Mouse (Mus musculus) brain, embryonic 14.5 days (tissue): ENCODE measurements around the gene Gm6904.

Experiments
- CTCF ChIP-seq: fragments of 200-500 bp; IDR thresholded peaks from 2 replicates; pipeline ENCODE4 v1.5.1; 2012; ENCODE audit warnings: inconsistent platforms, mild to moderate bottlenecking, moderate library complexity, borderline replicate concordance; ENCODE audit not compliant: insufficient read depth, insufficient read length; ENCODE audit errors: extremely low read depth
- POLR2A ChIP-seq: fragments of 200-500 bp; IDR thresholded peaks from 2 replicates; pipeline ENCODE4 v1.6.1; 2012; ENCODE audit warnings: mild to moderate bottlenecking, inconsistent platforms, borderline replicate concordance; ENCODE audit not compliant: poor library complexity, insufficient read depth, insufficient read length, severe bottlenecking; ENCODE audit errors: extremely low read depth

GRCm38 (mm10) chr14:59260056-59260455 is at the start of gene Gm6904:
- TF ChIP-seq CTCF = no peak
- TF ChIP-seq POLR2A = no peak
